Mouse (Mus musculus): Measurements from ENCODE around the gene C4b. TPM values are rescaled to one million over a fixed set of nuclear protein-coding genes. Genes with fewer than 3 reads are reported as not detected.
"Not testable (repeated sequence)": the region's sequence is repeated elsewhere in the genome, so short reads cannot be mapped to it uniquely, and the experiment has no call there.

The C4b gene
- 1 to 10 TPM; 5.0 to 5.5 TPM for total RNA-seq (2021)

- DNase-seq, result no peak
These were observed at the start of gene C4b for GRCm38 (mm10) chr17:34743719-34744118. Gene C4b (minus strand): TSS chr17:34743882.

DNA sequence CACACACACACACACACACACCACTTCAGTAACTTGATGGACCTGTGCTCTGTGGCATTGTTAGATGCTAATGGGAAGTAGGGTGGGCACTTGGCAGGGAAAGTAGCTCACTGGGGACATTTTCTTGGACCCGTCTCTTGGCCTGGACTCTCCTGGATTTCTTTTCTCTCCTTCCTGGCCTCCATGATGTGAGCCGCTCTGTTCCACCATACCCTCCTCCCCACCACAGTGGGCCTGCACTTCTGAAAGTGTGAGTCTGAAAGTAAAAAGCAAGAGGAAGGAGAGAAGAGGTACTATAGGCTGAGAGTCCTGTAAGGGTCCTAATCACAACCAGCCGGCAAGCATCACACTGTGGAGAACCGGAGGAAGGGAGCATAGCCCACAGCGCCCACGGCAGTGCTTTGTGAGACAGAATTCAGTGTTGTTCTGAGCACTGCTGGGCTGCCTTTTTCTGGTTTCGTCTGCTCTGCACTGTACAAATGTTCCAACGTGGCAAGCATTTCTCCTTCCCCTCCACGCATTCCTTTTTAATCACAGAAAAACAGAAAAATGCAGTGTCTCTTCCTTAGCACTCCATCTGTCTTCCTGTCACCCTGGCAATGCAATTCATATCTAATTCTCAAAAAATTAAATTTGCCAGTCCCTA, 34.1 kb upstream of the C4b start:
- no peak for DNase-seq

- DNase-seq, result no peak
These were observed 17.8 kb upstream of the C4b start for GRCm38 (mm10) chr17:34761471-34761870.

DNA sequence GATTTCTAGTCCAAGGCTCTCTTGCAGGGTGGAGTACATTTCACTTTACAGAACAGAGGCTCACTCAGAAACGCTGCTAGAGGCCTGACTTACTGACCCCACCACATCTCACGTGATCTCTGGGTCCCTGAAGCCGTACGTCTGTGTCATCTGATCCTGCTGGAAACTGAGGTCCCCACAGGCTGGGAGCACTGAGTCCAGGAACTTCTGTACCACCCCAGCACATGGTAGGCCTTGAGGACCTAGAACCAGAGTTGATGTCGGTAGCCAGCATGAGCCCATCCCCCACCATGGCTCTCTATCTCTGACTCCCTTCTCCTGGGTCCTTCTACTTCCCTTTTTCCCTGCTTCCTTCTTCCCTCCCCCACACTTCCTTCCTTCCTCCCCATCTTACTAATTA, 2.8 kb upstream of the C4b start:
- no peak for DNase-seq

DNA sequence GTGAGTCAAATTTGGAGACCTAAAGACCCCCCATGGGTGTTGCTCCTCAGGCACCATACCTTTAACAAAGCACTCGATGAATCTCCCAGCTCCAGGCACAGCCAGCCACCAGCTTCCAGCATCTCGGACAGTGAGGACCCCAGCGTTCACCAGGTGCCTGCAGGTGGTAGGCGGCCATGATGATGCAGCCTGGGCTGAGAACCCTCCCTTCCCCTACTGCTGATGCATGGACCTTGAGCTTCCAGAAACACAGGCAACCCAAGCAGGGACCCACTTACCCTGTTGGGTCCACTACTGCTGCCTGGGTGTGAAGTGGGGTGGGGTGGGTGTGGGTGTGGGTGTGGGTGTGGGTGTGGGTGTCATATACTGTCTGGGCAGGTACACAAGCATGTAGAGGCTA, 1.5 kb upstream of the C4b start:
- not testable (repeated sequence) for DNase-seq

DNA sequence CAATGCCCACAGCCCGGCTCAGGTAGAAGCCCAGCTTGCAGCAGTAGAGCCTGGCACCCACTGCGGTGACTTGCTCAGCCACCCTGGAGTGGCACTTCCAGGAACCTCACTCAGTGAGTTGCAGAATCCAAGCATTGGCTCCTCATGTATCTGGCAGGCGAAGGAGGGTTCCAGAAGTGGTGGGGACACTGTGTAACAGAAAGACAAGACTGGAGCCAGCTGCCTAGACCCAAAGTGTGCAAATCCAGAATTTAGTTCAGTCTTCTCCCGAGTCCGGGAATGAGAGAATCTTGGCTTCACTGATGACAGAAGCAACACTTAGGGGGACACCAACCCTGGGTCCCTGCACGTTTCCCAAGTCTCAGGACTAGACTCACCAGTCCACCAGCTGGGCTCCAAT, 929 bp upstream of the C4b start:
- not testable (repeated sequence) for DNase-seq

DNA sequence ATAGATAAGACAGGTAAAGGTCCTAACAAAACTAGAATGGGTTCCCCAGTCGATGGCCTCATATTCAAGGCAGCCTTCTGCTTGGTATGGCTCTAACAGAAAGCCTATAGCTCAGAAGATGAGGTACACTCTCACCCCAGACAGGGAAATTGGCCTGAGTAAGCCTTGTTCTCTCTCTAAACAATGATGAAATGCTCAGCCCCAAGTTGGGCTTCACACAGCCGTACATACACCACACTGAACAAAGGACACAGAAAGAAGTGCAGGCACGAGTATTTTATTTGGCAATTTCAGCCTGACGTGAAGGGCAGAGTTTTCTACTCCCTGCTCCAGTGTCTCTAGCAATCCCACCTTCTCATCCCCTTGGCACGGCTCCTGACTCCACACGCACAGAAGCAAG, 524 bp upstream of the C4b start:
- no peak for DNase-seq

DNA sequence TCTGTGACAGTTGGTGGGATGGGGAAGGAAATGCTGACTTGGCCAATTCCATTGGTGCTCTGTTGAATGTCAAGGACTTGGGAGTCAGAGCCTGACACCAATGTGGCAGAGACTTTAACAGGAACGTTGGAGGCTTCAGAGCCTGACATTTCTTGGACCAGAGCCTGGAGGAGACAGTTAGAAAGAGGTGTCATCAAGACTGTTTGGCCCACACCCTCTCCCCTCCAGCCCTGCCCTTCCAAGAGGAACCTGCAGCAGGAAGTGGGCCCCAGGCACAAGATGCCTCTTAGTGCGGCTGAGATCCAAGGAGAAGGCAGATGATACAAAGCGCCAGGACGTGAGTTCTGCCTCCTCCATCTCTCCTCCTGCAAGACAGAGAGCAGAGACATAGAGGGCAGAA, 3.4 kb downstream of the C4b start:
- no peak for DNase-seq

DNA sequence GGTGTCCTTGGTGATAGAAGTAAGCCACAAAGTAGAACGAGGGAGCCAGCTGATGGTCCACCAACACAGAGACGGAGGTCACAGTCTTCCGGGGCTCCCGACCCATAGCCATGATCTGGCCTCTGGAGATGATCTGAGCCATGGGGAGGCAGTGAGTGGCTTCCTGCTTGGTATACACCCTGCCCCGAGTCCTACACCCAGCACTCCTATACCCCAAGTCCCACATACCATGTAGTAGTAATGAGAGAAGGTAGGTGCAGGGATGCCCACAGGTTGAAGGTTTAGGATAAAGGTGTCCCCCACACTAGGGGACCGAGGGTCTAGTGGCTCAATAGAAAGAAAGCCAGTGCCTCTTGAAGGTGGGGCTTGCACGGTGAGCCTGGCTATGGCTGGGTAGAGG, 4.0 kb downstream of the C4b start:
- DNase-seq, result not testable (repeated sequence)

GRCm38 (mm10) chr17:34737466-34737865, 6.2 kb downstream of the C4b start:
- not testable (repeated sequence) for DNase-seq

GRCm38 (mm10) chr17:34729779-34730553, 13.7 kb downstream of the C4b start:
- DNase-seq, result not testable (repeated sequence)

- DNase-seq, result not testable (repeated sequence)
These were observed 14.5 kb downstream of the C4b start for GRCm38 (mm10) chr17:34729155-34729554.

DNA sequence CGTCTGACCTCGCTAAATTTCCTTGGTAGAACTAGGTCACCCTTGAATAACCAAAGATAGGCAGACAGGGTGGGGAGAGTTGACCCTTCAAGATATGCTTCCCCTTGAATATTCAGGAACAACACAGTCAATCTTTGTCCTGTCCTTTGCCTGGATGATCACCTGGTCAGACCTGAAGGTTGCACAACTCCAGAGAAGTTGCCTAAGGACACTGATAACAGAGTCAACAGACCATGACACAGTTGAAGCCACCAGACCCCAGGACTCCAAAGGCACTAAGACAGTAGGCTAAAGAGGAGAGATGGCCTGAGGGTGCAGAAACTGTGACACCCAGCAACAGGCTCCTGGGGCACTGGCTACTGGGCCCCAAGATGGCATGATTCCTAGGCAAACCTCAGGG, 15.8 kb downstream of the C4b start:
- no peak for DNase-seq

- no peak for DNase-seq
These were observed 20.6 kb downstream of the C4b start for GRCm38 (mm10) chr17:34723066-34723465.

GRCm38 (mm10) chr17:34722238-34722637, 21.4 kb downstream of the C4b start:
- DNase-seq, result not testable (repeated sequence)

- DNase-seq, result not testable (repeated sequence)
These were observed 23.8 kb downstream of the C4b start for GRCm38 (mm10) chr17:34719886-34720285.

- no peak for DNase-seq
These were observed 26.3 kb downstream of the C4b start for GRCm38 (mm10) chr17:34717401-34717800.

- no peak for DNase-seq
These were observed 27.4 kb downstream of the C4b start for GRCm38 (mm10) chr17:34716247-34716646.

- DNase-seq, result not testable (repeated sequence)
These were observed 28.2 kb downstream of the C4b start for GRCm38 (mm10) chr17:34715451-34715850.

GRCm38 (mm10) chr17:34714908-34715445, 28.7 kb downstream of the C4b start:
- DNase-seq, result not testable (repeated sequence)

GRCm38 (mm10) chr17:34714181-34714907, 29.3 kb downstream of the C4b start:
- not testable (repeated sequence) for DNase-seq

- peak; percentile 83 for DNase-seq
These were observed 30.7 kb downstream of the C4b start for GRCm38 (mm10) chr17:34712951-34713350.

- not testable (repeated sequence) for DNase-seq
These were observed 37.2 kb downstream of the C4b start for GRCm38 (mm10) chr17:34706476-34706875.
